Mouse (Mus musculus): ENCODE data around the gene Rad51ap1.

Gene Rad51ap1

DNA sequence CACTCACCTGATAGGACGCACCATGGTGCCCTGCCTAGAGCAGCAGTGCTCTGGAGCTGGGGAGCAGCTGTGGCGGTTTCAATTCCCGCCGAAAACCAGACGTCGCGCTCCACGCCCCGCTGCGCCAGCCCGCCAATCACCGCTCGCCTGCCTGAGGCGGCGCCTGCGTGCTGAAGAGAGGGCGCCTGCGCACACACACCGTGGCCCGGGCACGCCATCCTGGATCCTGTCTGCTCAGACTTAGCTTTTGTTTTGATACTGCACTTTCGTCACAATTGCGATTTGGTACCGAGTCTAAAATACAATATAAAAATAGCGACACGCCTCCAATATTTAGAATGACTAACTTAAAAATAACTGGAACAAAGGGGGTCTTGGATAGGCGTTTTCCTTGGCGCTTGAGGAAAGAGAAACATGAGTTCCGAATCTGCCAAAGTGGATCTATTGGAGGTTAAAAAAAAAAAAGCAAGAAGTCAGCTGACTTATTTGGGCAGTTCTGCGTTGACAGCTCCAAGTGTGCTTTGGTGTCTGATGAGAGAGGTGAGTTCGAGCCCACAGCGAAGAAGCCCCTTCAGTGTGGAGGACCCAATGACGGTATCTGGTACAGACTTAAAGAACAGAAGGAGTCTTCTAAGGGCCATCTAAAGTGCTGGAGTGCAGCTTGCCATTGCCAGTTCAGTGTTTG is at the start of gene Rad51ap1, which contains the start of gene D6Wsu163e:
Gene Rad51ap1 (minus strand): TSS at position 101 of the 685 bp plus-strand sequence.
Gene D6Wsu163e (plus strand): TSS at position 476 of the 685 bp plus-strand sequence.
- in situ Hi-C loops (cut with MboI, MseI): loop anchor here in 1 of 2 experiments (5.0 to 25.0 kb wide), 3 partner anchors 87 to 1898 kb away; partner anchors contain the start of genes Akap3, Gm44511 and Klrb1b

DNA sequence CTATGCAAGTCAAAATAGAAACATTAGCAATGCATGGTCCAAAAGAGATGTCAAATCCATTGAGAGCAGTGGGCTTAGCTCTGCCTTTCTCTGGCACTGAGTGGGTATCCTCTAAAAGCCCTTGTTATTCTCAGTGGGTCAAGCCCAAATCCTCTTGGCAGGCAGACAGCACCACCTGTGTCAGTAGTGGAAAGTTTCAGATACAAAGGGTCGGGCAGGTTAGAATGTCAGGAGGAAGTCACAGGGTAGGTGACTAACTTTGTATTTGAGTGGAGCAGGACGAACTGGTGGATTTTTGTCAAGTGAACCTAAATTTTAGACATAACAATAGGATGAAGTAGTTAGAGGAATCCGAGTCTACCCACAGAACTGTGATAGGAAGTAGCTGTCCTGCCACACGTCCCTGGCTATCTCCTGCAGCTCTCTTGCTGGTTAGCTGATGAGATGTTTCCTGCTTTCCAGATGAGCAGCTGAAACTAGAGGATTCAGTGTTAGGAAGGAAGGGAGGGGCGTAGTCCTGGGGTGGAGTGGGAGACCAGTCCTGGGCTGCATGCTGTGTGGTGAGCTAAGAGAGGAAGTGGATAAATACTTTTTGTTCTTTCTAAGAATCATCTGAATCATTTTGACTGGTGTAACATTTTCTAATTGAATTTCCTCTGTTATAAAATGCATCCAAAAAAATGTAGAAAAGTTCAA is 42.3 kb upstream of the Rad51ap1 start:
- in situ Hi-C loops (cut with MboI, MseI): no loop called here

DNA sequence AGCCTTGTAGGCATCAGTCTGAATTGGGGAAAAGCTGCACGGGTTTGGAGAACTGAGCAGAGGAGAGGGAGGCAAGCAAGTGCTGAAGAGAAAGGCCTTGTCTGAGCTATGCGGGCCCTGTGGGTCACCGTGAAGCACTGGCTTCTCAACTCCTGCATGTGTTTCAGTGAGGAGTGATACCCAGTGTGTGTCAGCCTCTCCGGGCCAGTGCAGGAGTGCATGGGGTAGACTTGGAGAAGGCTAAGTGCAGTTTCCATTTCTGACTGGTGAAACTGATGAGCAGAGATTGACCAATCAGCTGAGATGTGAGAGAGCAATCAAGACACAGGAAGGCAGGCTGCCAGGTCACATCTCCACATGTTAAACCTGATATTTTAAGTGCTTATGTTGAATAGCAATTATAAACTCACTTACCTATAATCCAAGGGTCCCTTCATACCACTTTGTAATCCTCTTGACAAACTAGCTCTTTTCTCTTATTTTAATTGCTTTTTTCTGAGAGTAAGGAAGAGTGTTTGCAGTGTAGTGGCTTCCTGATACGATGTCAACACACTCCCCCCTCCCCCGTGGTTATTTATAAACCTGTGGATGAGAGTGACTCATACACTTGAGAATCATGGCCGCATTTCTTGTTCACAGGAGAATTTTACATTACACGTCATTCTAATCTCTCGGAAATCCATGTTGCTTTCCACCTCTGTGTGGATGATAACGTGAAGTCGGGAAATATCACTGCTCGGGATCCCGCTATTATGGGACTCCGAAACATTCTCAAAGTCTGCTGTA is 27.0 kb upstream of the Rad51ap1 start:
- in situ Hi-C loops (cut with MboI, MseI): no loop called here

- in situ Hi-C loops (cut with MboI, MseI): no loop called here
These were observed 24.0 kb upstream of the Rad51ap1 start for GRCm38 (mm10) chr6:126963426-126963825.

DNA sequence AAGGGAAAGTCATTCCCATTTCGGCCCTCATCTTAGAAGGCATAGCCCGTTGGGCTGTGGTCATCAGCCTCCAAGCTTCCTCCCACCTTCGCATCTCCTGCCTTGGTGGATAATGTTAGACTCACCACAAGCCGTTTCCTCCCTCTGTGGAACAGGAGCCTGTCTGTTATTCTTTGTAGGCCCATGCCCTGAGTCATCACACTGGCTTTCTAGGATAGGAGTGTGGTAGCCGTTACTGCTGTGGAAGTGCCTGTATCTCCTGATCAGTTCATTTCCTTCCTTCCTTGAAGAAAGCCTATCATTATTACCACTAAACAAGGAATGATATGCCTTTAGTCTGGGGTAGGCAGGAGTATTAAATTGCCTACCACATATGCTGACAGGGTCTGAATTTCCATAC is 23.3 kb upstream of the Rad51ap1 start:
- in situ Hi-C loops (cut with MboI, MseI): no loop called here

DNA sequence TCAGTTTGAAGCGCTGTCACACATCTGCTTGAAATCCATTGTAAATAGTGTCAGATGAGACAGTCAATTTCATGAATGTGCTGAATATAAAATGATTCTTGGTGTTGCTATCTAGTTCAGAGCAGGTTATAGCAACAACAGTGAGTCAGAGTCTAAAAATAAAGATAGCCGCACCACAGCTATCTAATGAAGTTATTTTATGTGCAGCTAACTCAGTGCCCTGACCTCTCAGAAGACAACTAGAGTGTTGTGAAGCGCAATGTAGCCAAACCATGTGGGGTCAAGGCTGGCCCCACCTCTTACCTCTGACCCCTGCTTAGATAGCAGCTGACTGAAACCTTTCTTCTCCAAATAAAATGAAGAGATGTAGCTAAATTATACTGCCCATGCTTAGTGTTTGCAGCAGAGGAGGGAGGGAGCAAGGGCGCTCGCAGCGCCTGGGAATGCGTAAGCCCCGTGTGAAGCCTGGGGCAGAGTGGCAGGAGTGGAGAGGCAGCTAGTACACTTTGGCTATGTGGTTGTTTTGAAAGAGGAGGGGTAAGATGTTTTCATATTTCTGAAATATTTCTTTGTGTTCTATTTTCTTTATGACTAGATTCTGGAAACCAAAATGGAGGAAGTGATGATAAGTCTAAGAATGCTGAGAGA is 22.1 kb upstream of the Rad51ap1 start:
- in situ Hi-C loops (cut with MboI, MseI): no loop called here

- in situ Hi-C loops (cut with MboI, MseI): loop anchor here in 1 of 2 experiments (10.0 kb wide), 1 partner anchor 419 kb away; no protein-coding TSS in a partner anchor
These were observed 16.3 kb upstream of the Rad51ap1 start for GRCm38 (mm10) chr6:126955734-126956133.

DNA sequence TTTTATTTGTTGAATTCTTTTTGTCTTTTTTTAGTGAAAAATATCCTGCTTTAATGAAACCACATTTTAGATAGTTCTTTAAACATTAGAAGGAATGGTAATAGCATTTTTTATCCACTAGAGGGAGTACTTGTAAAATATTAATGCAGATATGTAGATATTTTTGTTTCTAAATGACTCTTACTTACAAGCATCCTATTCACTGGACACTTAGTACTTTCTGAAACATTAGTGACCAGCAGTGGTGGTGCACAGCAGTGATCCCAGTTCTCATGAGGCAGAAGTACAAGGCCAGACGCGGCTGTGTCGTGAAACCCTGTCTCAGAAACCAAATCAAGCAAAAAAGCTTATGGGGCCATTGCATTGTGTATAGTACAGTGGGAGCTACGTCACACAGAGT is 8.9 kb upstream of the Rad51ap1 start:
- in situ Hi-C loops (cut with MboI, MseI): loop anchor here in 1 of 2 experiments (5.0 to 25.0 kb wide), 3 partner anchors 166 to 1889 kb away; partner anchors contain the start of genes Gm44511, Klrb1b and Parp11

DNA sequence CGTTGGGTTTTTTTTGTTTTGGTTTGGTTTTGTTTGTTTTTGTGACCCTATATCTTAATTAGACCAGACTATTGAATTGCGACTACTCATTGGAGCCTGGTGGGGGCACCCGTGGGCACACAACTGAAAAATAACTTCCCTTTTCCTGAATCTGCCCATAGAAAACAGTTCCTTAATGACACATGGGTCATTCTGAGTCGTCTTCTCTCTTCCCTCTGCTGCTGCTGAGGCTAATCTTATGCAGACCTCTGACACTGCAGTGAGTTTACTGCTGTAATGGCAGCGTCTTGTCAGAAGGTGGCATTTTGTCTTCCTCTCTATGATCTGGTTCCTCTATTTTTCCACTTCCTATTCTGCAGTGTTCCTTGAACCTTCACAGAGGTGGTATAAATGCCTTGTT is 1.1 kb upstream of the Rad51ap1 start:
- in situ Hi-C loops (cut with MboI, MseI): loop anchor here in 1 of 2 experiments (10.0 to 25.0 kb wide), 2 partner anchors 174 to 1897 kb away; partner anchors contain the start of genes Gm44511 and Klrb1b

GRCm38 (mm10) chr6:126938853-126939486 is 417 bp downstream of the Rad51ap1 start:
- in situ Hi-C loops (cut with MboI, MseI): loop anchor here in 1 of 2 experiments (5.0 to 25.0 kb wide), 2 partner anchors 87 to 1898 kb away; partner anchors contain the start of genes Akap3, Gm44511 and Klrb1b

DNA sequence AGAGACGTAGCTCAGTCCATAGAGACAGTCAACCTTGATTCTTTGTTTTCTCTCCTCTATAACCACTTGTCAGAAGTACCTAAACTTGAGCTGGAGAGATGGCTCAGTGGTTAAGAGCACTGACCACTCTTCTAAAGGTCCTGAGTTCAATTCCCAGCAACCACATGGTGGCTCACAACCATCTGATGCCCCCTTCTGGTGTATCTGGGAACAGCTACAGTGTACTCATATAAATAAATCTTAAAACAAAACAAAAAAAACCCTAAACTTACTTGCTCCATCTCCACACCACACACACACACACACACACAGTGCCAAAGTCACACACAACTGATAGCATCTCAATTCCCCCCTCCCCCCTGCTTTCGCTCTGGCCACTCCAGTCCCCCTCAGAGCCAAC is 1.3 kb downstream of the Rad51ap1 start:
- in situ Hi-C loops (cut with MboI, MseI): loop anchor here in 1 of 2 experiments (5.0 to 25.0 kb wide), 2 partner anchors 86 to 1899 kb away; partner anchors contain the start of genes Akap3, Gm44511 and Klrb1b

DNA sequence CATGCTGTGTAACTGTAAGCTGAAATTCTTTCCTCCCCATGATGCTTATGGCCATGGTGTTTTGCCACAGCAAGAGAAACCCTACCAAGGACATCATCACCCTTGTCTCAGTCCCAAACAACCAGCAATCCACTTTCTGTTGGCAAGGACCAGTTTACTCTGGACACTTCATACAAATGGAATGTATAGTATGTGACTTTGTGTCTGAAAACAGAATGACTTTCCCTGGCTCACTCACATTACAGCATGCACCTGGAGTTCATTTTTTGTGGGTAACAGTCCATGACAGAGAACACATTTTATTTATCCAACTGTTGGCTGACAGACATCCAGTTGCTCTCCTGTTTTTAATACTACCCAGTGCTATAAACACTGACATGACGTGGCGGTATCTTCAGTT is 6.5 kb downstream of the Rad51ap1 start:
- in situ Hi-C loops (cut with MboI, MseI): loop anchor here in 1 of 2 experiments (25.0 kb wide), 1 partner anchor 1904 kb away; the partner anchor contains the start of genes Gm44511 and Klrb1b

- in situ Hi-C loops (cut with MboI, MseI): no loop called here
These were observed 18.1 kb downstream of the Rad51ap1 start, which contains the start of gene Dyrk4 for GRCm38 (mm10) chr6:126921111-126921881. Gene Dyrk4 (minus strand): TSS chr6:126921839.

- in situ Hi-C loops (cut with MboI, MseI): no loop called here
These were observed 24.5 kb downstream of the Rad51ap1 start for GRCm38 (mm10) chr6:126914928-126915327.

- in situ Hi-C loops (cut with MboI, MseI): no loop called here
These were observed 28.7 kb downstream of the Rad51ap1 start for GRCm38 (mm10) chr6:126910727-126911126.

- in situ Hi-C loops (cut with MboI, MseI): no loop called here
These were observed 31.5 kb downstream of the Rad51ap1 start for GRCm38 (mm10) chr6:126907876-126908275.

- in situ Hi-C loops (cut with MboI, MseI): no loop called here
These were observed 32.0 kb downstream of the Rad51ap1 start for GRCm38 (mm10) chr6:126907378-126907777.

DNA sequence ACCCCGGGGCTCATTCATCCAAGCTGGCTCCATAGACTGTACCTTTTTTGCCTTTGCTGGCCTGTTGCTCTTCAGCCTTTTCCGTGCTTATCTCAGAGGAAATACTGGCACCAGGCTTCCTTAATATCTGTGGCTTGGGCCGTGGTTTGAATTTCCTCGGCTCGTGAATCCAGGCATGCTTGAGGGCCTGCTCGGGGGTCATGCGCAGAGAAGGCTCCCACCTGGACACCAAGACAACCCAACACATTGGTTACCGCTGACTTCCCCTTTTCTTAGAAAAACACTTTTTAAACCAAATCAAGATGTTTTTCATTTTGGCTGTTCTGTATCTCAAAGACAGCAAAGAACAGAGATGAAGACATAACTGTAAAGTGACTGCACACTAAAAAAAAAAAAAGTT is 62.3 kb downstream of the Rad51ap1 start:
- in situ Hi-C loops (cut with MboI, MseI): no loop called here

Measured in T-helper 17 cell (primary cell).